Mouse (Mus musculus) thymus, postnatal 25 days (tissue): Measurements from ENCODE around the gene Gcm2.

Experiments
- DNase-seq: peaks from one replicate; pipeline ENCODE4 v3.0.0; 2022

The Gcm2 gene

GRCm38 (mm10) chr13:41079421-41079780 lies 31.4 kb downstream of the Gcm2 start, which contains the start of gene Mak:
Gene Mak, minus strand, starts transcription at chr13:41079706.
- peak; percentile 49 for DNase-seq

GRCm38 (mm10) chr13:41078690-41079420 lies 32.0 kb downstream of the Gcm2 start:
- DNase-seq, result no peak

GRCm38 (mm10) chr13:41077921-41078320 lies 32.9 kb downstream of the Gcm2 start:
- DNase-seq, result no peak

- no peak for DNase-seq
Observed at GRCm38 (mm10) chr13:41073819-41074218, 37.0 kb downstream of the Gcm2 start.

- no peak for DNase-seq
Observed at GRCm38 (mm10) chr13:41071617-41072016, 39.2 kb downstream of the Gcm2 start.

- DNase-seq, result no peak
Observed at GRCm38 (mm10) chr13:41067618-41068017, 43.2 kb downstream of the Gcm2 start.

GRCm38 (mm10) chr13:41051965-41052364 lies 58.9 kb downstream of the Gcm2 start:
- DNase-seq, result no peak
